Mouse (Mus musculus): Measurements from ENCODE around the gene Tubal3. TPM values are rescaled to one million over a fixed set of nuclear protein-coding genes. Genes with fewer than 3 reads are reported as not detected.
A peak's percentile ranks its signal among the peaks of the same experiment; 100 is the strongest.

The Tubal3 gene
- total RNA-seq, 2 experiments from 2014 or later: not detected

DNA sequence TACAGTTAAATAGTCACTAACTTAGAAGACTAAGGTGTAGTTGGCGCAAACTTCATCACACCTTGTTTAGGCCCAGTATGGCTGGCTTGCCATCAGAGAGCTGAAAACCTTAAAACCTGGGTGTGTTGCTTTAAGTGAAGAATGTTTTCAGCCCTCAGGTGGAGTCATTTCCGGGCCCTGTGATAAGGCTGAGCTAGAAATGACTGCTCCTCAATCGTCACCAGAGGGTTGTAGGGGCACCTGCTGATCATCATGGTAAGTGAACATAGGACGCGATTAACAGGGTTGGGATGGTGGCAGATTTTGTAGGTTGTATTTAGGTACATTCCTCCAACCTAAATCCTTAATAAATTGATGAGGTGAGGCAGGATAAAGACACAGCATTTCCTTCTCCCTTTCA, 6.4 kb downstream of the Tubal3 start:
- no peak for DNase-seq (ENCODE audit: low spot score in 2 of 2)

DNA sequence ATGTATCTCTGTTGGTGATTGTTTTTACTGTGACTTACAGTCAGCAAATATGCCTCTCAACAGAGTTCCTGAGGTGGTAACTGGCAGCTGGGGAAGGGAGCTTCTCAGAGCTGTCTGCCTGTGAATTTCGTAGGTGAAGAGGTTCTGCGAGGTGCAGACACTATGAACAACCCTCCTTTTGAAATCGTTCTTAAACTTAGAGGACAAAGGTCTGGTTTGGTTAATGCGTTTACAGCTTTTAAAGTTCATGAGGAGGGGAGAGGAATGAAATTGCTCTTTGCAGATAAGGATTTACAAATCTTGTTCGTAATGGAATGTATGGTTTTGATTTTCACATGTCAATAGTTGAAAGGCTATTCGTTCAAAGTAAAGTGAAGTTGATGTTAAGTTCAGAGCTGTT, 7.6 kb downstream of the Tubal3 start:
- DNase-seq (ENCODE audit: low spot score in 2 of 2): no peak

DNA sequence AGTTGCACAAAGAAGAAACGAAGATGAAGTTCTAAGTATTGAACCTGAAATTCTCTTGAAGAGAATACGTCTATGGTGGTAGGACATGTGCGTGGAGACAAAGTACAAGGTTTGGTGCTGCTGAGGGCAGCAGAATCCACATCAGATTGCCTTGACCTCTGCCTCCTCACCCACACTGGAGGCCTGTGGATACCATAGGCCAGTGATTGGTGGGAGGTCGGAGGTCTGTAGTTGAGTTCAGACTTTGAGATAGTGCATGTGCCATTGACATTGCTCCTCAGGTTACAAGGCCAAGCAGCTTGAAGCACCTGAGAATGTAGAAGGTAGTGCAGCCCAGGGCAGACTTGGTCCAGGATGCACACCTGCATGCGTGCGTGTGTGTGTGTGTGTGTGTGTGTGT, 8.0 kb downstream of the Tubal3 start:
- no peak for DNase-seq (ENCODE audit: low spot score in 2 of 2)

DNA sequence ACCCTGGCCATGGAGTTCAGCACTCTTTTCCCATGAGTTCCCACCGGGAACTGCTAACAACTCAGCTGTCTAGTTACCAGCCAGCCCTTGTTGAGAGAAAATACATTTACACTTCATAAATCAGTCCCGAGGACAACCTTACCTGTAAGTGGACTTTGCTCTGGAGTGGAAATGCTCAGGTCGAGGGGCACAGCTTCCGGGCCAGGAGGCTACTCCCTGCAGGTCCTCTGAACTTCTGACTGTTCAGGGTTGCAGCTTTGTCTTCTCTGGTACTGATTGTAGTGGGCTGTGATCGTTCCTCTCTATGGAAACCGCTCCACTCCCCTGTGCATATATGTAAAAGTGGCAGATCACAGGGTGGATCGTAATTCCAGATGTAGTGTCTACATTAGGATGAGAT, 26.6 kb downstream of the Tubal3 start:
- no peak for DNase-seq (ENCODE audit: low spot score in 2 of 2)

DNA sequence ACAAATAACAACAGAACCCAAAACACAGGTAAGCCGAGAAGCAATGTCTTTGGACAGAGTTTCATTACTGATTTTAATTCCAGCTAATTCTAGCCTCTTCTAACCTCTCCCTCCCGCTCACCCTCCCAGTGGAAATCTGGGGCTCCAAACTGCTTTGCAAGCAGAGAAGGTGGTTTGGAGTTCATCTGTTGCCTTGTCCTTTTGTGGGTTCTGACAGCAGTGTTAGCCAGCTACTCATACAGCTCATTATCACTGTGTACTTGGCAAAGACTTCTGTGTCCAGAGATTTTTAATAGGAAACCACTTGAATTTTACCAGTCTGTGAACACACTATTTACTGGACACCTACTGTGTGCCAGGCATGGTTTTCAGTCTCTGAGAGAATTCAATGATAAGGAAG, 27.2 kb downstream of the Tubal3 start, which contains the start of gene Ucn3:
Ucn3 (minus strand) TSS at position 101 of the 400 bp plus-strand sequence.
- DNase-seq (ENCODE audit: low spot score in 2 of 2): no peak

DNA sequence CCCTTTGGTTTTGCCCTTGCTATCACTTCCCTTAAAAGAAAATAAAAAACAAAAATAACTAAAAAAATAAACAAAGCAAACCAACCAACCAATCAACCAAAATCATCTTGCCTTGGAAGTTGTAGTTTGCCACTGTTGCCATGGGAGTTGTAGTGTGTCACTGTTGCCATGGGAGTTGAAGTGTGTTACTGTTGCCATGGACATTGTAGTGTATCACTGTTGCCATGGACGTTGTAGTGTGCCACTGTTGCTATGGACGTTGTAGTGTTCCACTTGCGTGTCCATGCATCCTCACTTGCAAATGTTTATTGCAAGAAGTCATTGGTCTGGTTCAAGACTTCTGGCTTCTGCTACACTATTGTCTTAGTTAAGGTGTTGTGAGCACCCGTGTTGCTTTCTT, 29.2 kb downstream of the Tubal3 start:
- no peak for DNase-seq (ENCODE audit: low spot score in 2 of 2)

DNA sequence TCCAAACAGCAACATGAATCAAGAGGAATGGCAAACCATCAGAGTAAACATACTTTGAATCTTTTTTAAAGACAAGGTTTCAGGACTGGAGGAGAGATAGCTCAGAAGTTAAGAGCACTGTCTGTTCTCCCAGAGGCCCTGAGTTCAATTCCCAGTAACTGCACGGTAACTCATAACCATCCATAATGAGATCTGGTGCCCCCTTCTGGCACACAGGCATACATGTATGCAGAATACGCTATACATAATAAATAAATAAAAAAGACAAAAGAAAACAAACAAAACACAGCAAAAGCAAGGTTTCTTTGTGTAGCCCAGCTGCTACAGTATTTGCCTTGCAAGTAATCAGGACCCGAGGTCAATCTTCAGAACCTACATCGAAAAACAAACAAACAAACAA, 31.4 kb downstream of the Tubal3 start:
- DNase-seq (ENCODE audit: low spot score in 2 of 2): no peak

DNA sequence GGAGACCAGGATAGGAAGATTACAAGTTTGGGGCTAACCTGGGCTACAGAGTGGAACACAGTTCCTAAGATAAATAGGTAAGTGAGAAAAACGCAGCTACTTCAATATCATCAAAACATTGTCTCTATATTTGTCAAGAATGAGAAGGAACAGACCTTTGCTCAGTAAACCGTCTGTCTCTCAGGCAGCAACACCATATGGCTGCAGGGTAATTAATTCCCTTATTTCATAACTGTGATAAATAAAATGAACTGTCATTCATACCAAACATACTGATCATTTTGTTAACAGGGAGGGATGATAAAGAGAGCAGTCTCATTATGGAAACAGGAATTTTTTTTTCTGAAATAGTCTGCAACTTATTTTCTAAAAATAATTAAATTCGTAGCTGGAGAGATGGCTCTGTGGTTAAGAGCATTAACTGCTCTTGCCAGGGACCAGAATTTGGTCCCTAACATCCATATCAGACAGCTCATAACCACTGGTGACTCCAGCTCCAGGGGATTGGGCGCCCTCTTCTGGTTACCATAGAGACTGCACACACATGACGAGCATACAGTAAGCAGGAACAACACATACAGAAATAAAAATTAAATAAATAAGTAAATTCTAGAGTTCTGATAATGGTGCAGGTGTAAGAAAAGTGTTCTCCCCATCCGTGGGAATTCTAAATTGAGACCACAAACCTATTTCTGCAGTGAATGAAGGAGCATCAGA, 33.3 kb downstream of the Tubal3 start:
- peak in 1 of 2 experiments; percentile 46 for DNase-seq (ENCODE audit: low spot score in 2 of 2)

DNA sequence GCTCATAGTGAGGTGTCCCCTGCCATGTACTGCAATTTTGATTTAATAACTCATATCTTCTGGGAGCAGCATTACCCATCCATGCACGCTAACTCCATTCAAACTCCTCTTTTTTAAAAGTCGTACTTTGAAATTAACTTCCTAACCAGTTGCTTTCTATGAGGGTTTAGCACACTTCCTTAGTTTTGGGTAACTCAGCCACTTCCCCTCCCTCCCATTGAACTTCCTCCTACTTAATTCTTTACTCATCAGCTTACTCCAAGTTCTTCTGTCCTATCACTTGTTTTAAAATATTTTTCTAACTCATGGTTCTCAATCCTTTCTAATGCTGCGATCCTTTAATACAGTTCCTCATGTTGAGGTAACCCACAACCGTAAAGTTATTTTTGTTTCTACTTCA, 50.8 kb downstream of the Tubal3 start:
- DNase-seq (ENCODE audit: low spot score in 2 of 2): no peak

Small RNA genes lying within 50 kb of the gene (microRNA-seq; reads per million reads assigned to microRNA genes)
- 0 reads per million in 2 experiments for gene Gm22460

Other genes starting within 250 kb of the Tubal3 start
- gene Calml3, start 114.0 kb upstream of the Tubal3 start, total RNA-seq (2021): not detected
- not detected for gene Calm4, start 80.5 kb upstream of the Tubal3 start, total RNA-seq (2021)
- not detected for gene Calm5, start 64.1 kb upstream of the Tubal3 start, total RNA-seq (2021)
- gene Net1, start 54 bp upstream of the Tubal3 start, total RNA-seq (2021): 10 to 100 TPM; 24.1 to 28.6 TPM
- not detected for gene Ucn3, start 27.1 kb downstream of the Tubal3 start, total RNA-seq (2021)
- 1 to 10 TPM; 1.8 to 2.1 TPM for gene Akr1c14, start 130.7 kb downstream of the Tubal3 start, total RNA-seq (2021)
- gene Akr1c18, start 232.4 kb downstream of the Tubal3 start, total RNA-seq (2021): 1 to 10 TPM; 2.1 to 2.7 TPM